ENCODE assay signal across 18 mouse cellular contexts in genomic region chrX:102588560-102588959, GRCm38 (mm10).
"Had no signal": no experiment of that assay in that cellular context is flagged by ENCODE, and none has a peak within 500 bp of the region (broad histone marks: within the 10 kb centered on the region; RNA-seq: fewer than 3 reads in every experiment).

No protein-coding gene starts in this region.

- H3K4me2 ChIP-seq: limb, embryonic 12.5 days; liver, embryonic 13.5 days; lung, embryonic 15.5 days; midbrain, embryonic 13.5 days; neural tube, embryonic 15.5 days; stomach, embryonic 15.5 days had no signal

- H3K9me3 ChIP-seq: limb, embryonic 12.5 days; liver, embryonic 13.5 days; lung, embryonic 15.5 days; midbrain, embryonic 13.5 days; neural tube, embryonic 15.5 days; stomach, embryonic 15.5 days had no signal

- H3K9ac ChIP-seq: limb, embryonic 12.5 days; liver, embryonic 13.5 days; liver, postnatal 0 days; lung, embryonic 15.5 days; midbrain, embryonic 13.5 days; neural tube, embryonic 15.5 days; stomach, embryonic 15.5 days had no signal

- H3K36me3 ChIP-seq: limb, embryonic 12.5 days; liver, embryonic 13.5 days; lung, embryonic 15.5 days; midbrain, embryonic 13.5 days; neural tube, embryonic 15.5 days; stomach, embryonic 15.5 days had no signal

- H3K27ac ChIP-seq: kidney, postnatal 0 days; limb, embryonic 12.5 days; liver, embryonic 13.5 days; lung, embryonic 15.5 days; macrophage; midbrain, embryonic 13.5 days; neural tube, embryonic 15.5 days; stomach, embryonic 15.5 days had no signal

- H3K27me3 ChIP-seq: liver, embryonic 13.5 days; lung, embryonic 15.5 days; stomach, embryonic 15.5 days had no signal

- H3K4me1 ChIP-seq: limb, embryonic 12.5 days; liver, embryonic 13.5 days; lung, embryonic 15.5 days; midbrain, embryonic 13.5 days; neural tube, embryonic 15.5 days; stomach, embryonic 15.5 days had no signal

- H3K4me3 ChIP-seq: left cerebral cortex, adult 2 months; limb, embryonic 12.5 days; liver, embryonic 13.5 days; lung, embryonic 15.5 days; midbrain, embryonic 13.5 days; myocyte; neural tube, embryonic 15.5 days; stomach, embryonic 15.5 days had no signal

- ATAC-seq: liver, postnatal 0 days; midbrain, embryonic 13.5 days had no signal

- DNase-seq: kidney, adult 11 months; kidney, adult 9 months; kidney, postnatal 4 days; liver; liver, embryonic 13.5 days; liver, postnatal 0 days; lung, postnatal 14 days; thymus, adult 2 months; thymus, postnatal 25 days had no signal
